Mouse (Mus musculus) left cerebral cortex, postnatal 25 days (tissue): ENCODE data around the gene Pigh. TPM values are rescaled to one million over a fixed set of nuclear protein-coding genes. Genes with fewer than 3 reads are reported as not detected.

Experiments
- DNase-seq, 2 experiments: peaks; one replicate each; pipeline ENCODE4 v3.0.0; 2022; ENCODE audit warnings: low spot score in 2 of 2, mixed read lengths in 1 of 2
- intact Hi-C: fragments of 180-260 bp; cut with DNase I; formaldehyde crosslinking; loops from one replicate; pipeline ENCODE4 v1.15.1; 2025
- total RNA-seq, 2 experiments: library from RNA; stranded (reverse); gene quantifications; 2 replicates each; pipeline ENCODE4 v1.2.3; 2021

Gene Pigh
- total RNA-seq, 2 experiments from 2014 or later: 9.5 to 11.8 TPM

DNA sequence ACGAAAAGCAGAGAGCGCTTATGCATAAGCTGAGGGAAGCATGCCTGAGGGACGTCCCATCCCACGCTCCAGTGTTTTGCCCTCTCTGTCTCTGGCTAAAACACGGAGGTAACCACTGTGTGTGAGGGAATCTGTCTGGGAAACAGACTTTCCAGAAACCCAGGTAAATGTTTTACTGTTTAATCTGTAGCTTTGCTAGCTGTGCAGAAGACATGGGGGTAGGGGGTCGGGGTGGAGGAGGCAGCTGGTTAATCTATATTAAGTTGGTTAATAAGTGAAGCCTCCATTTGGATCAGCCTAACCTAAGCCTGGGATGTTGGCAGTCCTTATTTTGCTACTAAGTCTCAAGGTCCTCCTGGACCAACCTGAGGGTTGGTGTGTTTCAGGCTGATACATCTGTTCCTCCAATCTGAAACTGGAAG is 20.3 kb downstream of the Pigh start:
- intact Hi-C loops: no loop called here
- DNase-seq: no peak

DNA sequence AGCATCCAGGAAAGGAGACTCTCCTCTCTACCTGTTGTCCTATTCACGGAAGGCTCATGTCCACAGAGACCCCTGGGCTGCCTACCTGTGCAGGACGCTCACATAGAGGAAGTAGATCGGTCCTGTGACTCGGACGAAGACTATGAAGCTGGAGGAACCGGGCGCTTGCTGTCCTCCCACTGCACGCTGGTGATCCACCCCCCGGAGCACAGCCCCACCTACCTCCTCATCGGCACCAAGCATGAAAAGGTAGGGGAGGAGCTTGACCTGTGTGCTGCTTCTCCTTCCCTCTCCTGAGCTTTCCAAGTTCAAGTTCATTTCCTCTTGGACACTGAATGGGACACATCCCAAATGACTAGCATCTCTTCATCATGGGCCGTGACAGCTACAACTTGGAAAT is 21.1 kb downstream of the Pigh start:
- DNase-seq: no peak
- intact Hi-C loops: no loop called here

DNA sequence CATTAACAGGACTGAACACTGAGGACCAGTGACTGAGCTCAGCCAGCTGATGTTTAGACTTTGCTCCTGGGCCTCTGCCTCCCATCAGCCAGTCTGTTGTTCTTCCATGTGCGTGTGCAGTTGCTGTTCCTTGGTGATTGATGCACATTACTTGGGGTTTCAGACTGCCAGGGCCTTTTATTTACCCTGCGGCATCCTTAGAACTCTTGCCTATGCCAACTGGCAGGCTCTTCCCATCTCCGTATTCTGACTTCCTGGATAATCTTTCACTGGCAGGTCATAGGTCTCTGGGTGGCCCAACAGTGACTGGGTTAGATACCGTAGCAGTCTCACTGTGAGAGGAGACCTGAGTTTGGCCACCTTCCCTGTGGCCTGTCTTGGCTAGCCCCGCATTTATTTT is 21.9 kb downstream of the Pigh start:
- intact Hi-C loops: no loop called here

DNA sequence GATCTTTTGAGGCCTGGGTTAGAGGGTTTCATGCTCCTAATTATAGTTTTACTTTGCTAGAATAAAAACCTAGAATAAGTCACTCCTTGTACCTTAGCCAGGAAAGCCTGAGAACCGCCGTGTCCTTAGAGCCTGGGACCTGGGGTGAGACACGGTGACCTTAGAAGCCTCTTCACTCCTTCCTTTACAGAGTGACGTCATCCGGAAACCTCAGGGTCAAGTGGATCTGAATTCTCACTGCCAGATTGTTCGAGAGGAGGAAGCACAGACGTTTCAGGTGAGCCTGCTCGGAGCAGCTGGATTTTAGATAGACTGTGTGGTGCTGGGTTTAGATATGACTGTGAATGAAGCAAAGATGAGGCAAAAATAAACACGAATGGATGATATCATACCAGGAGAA is 23.0 kb downstream of the Pigh start:
- intact Hi-C loops: no loop called here
- DNase-seq: no peak

More for the DNA sequence above, 21.9 kb downstream of the Pigh start:
- no peak for DNase-seq

DNA sequence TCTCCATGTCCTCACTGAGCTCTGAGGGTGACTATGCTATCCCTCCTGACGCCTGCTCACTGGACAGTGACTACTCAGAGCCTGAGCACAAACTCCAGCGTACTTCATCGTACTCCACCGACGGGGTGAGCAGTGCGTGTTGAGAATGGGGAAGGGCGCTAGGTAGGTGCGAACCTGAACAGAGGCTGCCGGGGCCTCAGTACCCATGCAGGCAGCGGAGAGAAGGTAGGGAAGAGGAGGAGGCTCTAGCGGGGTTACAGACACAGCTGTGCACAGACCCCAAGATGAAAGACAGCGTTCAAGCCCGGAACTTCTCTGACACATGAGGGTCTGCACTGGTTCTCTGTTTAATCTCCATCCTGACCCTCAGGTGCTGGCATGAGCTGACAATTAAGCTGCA is 25.0 kb downstream of the Pigh start:
- intact Hi-C loops: no loop called here
- DNase-seq: no peak

DNA sequence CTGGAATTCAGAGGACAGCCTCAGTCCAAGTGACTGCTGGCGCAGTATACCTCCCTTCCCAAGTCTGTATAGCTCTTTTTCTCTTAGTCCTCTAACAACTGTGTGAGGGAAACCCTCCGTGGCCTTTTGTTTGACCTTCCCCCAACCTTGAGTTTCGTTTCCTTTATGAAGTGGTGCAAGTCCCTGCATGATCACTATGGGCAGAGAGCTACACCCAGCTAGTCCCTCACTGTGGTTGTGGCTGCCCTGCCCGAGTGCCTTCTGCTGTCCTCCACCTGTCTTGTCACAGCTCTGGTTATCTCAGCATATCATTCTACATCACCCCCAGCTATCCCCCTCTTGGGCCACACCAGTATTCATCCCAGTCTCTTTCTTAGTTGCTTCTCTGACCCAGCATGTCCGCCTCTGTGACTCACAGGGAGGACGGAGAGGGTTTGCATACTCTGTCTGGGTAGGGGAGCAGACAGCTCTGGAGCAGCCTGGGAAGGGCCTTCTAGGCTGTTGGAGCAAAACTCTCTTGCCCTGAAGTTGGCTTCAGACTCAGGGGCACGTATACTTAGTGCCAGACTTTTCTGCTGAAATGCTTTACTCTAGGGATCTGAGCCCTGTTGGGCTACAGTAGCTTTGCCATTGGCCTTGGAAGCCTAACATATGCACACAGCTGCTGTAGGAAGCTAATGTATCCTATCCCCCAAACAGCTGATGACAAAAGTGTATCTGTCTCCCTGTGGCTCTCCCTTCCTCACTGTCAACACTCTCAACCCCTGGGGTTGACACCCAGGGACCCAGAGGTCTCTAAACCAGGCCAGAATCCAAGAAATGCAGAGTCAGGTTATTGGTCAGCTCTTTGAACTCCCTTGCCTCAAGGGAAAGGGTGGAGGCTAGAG is 28.4 kb downstream of the Pigh start:
- intact Hi-C loops: no loop called here

DNA sequence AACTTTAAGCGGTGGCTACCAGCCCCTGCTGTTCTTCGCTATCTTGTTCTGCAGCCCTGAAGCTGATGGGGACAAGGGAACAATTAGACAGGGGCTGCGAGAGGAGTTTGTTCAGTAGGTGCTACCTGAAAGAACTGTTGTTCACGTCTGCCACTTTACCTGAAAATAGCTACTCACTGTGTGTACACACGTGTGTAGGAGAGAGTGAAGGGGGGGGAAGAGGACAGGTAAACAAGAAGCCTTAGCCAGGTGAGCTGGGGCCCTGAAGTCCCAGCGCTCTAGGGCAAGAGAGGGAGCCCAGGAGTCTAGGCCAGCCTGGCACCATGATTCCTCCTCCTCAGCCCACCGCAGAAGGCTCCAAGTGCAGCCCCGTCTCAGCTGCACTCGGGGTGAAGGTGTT is 29.3 kb downstream of the Pigh start:
- intact Hi-C loops: no loop called here
- DNase-seq: no peak

More for the DNA sequence above, 28.4 kb downstream of the Pigh start:
- no peak for DNase-seq

DNA sequence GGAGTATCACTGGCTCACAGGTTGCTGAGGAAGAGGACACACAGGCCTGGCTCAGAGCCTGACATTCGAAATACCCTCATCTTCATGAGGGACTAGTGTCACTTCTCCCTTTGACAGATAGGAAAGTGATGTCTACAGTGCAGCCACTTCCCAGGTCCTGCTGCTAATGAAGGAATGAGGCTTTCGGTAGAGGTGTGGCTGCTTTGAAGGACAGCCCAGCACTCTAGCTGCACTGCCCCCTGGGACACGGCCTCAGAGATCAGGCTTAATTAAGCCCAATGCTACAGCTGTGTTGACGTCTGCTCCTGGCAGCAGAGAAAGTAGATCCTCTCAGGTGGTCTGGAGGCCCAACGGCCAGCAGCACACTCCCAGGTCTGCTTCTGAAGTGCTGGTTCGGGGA is 29.9 kb downstream of the Pigh start:
- intact Hi-C loops: no loop called here
- no peak for DNase-seq

DNA sequence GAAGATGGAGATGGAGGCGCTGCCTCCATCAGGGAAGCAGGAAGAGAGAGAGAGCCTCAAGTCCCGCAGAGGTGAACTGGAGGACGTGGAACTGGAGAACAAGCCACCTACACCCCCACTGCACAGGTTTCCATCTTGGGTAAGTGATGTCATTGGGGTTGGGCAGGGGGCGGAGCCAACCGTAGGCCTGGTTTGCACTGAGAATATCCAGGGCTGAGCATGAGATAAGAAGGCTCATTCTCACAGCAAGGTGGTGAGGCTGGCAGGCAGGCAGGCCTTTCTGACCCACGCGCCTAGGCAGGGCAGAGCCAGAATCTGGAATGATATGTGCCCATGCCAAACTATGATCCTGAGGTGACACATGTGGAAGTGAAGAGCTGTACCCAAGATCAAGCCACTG is 34.2 kb downstream of the Pigh start:
- intact Hi-C loops: no loop called here
- peak in 1 of 2 experiments; percentile 13 for DNase-seq

DNA sequence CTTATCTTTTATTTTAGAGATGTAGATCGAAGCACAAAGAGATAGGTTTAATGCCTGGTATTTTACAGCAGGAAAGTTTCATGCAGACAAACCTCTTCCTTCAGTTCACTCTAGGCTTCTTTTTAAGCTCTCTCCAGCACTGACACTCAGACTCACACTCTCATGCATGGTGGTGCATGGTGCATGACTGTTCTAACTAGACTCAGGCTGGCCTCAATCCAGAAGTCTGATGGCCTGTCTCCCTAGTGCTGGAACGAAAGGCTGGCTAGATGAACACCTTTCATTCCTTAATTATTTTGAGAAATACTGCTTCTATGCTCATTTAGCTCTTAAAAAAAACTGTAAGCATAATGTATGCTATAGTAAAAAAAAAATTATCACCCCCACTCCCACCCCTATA is 37.4 kb downstream of the Pigh start:
- intact Hi-C loops: no loop called here
- no peak for DNase-seq

DNA sequence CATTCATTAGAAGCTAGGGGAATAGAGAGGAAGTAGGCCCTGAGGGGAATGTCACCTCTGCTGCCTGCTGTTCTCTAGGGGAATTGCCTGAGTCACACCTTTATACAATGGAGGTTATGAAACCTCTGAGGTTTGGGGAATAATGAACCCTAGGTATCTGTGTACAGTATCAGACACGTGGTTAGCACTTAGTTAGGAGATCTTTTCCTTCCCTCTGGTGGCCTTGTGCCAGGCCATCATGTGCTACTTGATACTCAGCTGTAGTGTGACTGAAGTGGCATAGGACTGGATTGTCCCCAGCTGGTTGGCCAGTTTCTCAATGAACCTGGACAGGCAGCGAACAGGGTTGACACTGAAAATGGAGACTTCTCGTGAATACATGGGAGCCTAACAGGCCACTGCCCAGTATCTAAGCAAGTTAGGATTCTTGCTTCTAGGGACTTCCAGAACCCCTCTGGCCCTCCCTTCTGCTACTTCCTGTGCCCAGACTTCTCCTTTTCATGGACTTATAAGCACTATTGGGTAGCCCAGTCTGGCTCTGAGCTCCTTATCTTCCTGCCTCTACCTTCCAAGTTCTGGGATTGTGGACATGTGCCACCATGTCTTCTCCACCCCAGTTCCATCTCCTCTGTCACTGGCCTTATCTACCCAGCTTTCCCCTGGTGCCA is 38.8 kb downstream of the Pigh start:
- DNase-seq: no peak
- intact Hi-C loops: no loop called here

DNA sequence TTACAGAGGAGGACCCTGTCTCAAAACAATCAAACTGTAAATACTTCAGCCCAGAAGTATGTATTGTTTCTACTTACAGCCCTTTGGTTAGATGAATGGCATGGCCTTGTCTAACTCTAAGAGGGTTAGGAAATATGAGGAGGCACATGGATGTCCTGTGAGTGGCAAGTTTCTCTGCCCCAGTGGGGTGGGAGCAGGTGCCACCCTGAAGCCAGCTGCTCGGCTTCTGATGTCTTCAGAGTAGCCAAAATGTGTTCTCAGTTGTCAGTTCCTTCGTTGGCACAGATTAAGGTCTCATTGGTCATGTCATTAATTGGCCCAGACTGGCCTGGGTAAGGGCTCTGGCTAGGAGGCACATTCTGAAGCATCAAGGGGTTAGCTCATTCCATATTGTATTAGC is 39.6 kb downstream of the Pigh start:
- intact Hi-C loops: no loop called here
- DNase-seq: no peak

DNA sequence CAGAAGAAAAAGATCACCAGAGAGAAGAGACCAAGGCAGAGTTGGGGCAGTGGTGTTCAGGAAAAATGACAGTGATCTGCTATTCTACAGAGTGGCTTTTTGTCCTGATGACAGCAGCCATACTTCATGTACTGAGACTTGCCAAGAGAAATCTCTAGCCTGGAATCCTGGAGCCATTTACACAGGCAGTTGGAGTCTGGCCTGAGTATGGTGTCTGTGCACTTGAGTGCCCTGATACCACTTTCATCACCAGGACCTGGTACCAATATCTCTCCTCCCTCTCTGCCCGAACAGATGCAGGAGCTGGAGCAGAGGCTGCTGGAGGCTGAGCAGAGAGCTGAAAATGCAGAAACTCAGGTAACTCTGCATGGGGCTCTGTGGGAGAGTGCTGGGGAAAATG is 40.6 kb downstream of the Pigh start:
- intact Hi-C loops: no loop called here
- no peak for DNase-seq

DNA sequence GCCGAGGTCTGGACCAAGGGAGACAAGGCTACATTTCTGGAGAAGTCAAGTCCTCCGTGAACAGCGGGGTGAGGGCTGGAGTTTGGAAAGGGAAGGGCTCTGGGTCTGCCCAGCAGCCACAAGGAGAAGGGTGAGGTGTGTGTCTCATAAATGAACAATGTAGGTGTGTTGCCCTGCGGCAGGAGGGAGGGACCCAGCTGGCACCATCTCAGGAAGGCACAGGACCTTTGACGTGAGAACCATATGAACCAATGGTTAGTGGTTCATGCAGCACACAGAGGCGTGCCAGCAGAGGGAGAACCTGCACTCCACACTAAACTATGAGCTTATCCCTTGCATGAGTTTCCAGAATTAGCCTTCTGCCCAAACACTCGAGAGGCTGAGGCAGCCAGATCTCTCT is 42.2 kb downstream of the Pigh start:
- no peak for DNase-seq
- intact Hi-C loops: no loop called here

DNA sequence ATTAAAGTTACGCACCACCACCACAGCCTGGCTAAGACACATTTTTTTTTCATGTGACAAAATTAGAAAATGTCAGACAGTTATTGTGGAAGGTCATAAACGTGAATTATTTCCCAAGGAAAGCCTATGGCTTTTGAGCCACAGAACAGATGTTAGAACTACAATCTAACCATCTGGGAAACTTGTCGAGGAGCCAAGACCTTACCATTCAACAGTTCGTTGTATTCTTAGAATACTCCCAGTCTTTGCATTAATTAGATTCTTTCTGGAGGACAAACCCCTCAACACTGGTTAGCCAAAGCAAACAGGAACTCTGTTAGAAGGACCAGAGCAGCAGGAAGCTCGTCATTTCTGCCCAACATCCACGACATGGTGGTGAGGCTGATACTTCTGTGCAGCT is 43.3 kb downstream of the Pigh start:
- intact Hi-C loops: no loop called here
- peak in 1 of 2 experiments; percentile 14 for DNase-seq

DNA sequence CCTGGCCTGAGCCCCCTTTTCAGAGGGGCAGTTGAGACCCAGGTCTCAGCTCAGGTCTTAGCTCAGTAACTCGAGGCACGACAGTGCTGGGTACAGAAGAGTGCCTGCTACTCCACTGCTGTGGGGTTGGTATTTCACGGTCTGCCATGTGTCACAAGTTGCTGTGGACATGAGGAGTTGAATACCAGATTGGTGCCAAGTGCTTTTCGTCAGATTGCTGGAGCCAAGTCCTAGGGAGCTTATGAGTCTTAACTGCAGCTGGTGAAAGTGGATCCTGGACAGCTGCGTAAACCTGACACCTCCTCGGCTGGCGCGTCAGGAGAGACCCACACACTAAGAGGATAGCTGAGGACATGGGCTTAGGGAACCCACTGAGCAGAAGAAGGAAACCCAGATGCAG is 44.8 kb downstream of the Pigh start:
- peak in 1 of 2 experiments; percentile 58 for DNase-seq
- intact Hi-C loops: no loop called here

DNA sequence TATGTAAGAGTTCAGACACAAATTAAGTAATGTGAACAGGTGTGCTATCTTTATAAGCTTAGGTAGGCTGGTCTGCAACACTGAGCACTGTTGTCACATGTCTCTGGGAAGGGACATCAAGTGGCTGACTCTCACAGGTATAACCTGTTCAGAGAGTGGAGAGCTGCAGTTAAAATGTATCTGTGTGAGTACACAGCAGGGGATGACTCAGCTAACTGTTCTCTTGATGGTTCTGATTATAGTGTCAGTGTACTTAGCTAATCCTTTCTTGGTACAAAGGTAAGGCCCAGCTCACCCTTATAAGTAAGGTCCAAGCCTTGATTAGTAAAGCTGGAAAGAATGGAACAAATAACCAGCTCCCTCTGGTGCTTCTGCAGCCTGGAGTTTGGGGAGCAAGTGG is 48.0 kb downstream of the Pigh start:
- intact Hi-C loops: no loop called here
- DNase-seq: no peak

DNA sequence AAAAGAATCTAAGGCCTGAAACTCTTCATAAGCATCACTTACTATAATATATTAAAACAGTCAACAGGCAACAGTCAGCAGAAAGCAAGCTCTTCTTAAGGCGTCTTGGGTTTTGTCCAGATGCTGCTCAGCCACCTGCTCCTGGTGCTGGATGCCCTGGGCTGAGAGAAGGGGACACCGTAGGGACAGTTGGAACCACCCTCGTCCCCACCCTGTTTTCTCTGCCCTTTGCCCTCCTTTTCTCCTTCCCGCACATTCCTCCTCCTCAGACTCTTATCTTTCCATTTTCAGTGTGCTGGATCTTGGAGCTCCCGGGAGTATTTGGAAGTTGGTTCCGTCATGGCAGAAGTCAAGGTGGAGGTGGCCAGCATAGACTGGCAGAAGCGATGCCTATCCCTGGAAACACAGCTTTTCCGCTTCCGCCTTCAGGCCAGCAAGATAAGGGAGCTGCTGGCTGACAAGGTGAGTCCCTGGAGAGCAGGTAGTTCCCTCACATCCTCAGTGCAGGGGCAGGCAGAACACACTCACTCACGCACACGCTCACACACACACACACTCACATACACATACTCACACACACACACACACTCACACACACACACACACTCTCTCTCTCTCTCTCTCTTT is 49.1 kb downstream of the Pigh start:
- intact Hi-C loops: no loop called here
- no peak for DNase-seq

DNA sequence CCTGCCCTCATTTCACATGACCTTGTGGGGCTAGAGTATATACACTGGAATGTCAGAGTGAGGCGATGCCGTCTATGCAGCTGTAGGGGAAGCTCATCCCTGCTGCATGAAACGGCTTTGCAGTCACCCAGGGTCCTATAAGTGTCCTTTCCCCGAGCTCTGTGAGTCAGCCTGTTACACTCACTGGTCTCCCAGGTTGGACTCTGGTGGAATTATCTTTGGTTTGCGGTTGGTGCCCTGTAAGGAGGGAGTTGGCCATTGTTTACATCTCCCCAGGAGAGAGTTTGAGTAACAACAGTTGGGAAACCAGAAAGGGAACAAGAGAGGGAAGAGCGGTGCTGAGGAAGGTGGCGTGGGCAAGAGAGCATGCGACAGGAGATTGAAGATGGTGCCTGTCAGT is 49.7 kb downstream of the Pigh start:
- DNase-seq: no peak
- intact Hi-C loops: no loop called here

DNA sequence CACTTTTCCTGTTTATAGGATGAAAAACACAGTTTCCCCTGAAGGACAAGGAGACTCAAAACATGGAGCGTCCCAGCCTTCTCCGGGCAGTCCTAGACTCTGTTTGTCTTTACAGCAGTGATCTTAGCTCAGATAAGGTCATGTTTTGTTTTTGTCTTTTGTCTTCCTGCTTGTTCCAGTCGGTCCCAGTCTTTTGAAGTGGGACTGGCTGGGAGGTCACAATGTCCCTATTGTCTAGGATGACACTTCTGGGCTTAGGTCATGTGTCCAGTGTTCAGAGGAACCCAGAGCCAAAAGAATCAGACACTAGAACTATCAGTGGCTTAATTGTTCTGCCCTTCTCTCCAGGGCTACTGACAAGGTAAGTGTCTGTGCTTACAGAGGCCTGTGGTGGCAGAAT is 54.1 kb downstream of the Pigh start:
- peak in 1 of 2 experiments; percentile 13 for DNase-seq
- intact Hi-C loops: no loop called here

DNA sequence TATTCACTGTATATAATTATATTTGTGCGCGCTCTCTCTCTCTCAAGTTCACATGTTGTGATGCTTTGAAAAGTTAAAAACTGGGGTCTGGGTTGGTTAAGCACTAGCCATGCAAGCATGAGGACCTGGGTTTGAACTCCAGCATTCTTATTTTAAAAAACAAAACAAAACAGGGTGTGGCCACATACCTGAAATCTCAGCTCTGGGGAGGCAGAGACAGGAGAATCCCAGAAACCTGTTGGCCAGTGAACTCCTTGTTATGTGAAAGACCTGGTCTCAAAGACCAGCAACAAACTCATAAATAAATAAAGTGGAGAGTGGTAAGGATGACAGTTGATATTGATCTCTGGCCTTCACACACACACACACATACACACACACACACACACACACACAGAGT is 55.1 kb downstream of the Pigh start:
- intact Hi-C loops: no loop called here
- no peak for DNase-seq
